Mouse (Mus musculus) embryonic stem cell, embryonic (primary cell): ENCODE results near the gene Grm1.

Source experiments
- CTCF ChIA-PET, 4 experiments: fragments of 300-600 bp in 2 of 4; fragments of 350-600 bp in 2 of 4; sonication (Branson Sonifier 250); formaldehyde crosslinking; loops; one replicate each; lab custom pipeline; 2022; ENCODE audit warnings: inconsistent platforms in 2 of 4; lab: Charles Lee
- POLR2A ChIA-PET, 4 experiments: fragments of 300-600 bp in 2 of 4; fragments of 350-600 bp in 2 of 4; sonication (Branson Sonifier 250); formaldehyde crosslinking; loops; one replicate each; lab custom pipeline; 2022; ENCODE audit warnings: antibody characterized with exemption in 4 of 4, inconsistent platforms in 1 of 4; lab: Charles Lee

Gene Grm1

DNA sequence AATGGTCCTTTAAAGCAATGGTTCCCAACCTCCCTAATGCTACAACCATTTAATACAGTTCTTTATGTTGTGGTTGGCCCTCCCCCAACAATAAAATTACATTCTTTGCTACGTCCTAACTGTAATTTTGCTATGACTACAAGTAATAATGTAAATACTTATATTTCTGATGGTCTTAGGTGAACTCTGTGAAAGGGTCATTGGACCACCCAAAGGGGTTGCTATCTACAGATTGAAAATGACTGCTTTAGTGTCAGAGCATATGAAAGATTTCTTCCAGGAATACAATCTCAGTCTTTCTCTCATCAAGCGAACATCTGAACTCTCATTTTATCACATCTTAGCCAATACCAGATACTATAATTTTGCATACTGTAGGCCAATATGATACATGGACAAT is 321.4 kb downstream of the Grm1 start:
- POLR2A ChIA-PET: no interaction called here
- CTCF ChIA-PET: interaction anchor here in 1 of 4 experiments (0.7 kb wide), 1 partner anchor 208 kb away, joined by 3 read pairs; no protein-coding TSS in a partner anchor

DNA sequence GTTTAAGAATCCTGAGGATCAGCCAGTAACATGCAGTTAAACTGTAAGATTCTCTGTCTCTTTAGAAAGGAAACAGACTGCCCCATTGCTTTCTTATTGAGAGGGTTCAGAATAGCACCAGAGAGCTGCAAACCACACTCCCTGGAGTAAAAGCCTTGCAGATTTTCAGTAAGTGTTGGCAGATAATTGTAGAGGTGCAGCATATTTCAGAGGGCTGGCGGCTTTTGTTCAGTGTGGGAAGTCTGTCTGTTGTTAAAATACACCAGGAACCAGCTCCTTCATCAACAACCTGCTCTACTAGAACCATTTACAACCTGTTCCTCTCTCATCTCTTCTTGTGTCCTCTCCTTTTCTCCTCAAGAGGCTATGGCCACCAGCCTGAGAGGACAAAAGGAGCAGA is 331.1 kb downstream of the Grm1 start:
- ChIA-PET CTCF (no interaction called here), POLR2A (no interaction called here)

DNA sequence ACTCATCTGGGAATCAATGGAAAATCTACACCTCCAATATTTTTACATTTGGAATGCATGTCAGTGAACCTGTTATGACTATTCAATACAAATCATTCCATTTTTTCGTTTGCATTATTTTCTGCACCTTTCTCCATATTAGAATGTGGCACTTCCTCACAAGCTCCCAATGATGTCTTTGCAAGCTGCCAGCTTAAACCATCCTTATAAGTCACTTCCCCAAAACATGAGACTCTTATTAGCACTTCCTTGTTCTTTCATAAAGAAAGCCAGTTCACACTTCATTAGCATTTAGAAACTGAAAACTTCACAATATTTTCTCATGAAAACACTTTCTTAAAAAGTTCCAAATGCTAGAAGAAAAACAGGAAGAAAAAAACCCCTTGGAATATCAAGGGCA is 338.1 kb downstream of the Grm1 start:
- ChIA-PET CTCF (no interaction called here), POLR2A (no interaction called here)

DNA sequence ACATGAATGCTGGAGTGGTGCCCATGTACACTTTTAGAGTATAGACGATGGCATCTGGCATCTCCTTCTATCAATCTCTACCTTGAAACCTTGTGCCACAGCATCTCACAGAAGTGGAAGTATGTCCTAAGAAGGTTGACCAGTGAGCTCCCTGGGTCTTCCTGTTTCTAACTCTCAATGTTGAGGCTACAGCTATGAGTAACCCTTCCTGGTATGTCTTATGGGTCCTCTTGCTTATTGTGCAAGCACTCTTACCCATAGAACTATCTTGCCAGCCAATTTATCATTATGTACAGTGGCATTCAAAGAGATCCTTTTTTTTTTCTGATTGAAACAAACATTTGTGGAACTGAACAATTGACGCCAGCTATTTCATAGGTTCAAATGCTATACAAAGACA is 340.0 kb downstream of the Grm1 start:
- ChIA-PET POLR2A (no interaction called here), CTCF (no interaction called here)

DNA sequence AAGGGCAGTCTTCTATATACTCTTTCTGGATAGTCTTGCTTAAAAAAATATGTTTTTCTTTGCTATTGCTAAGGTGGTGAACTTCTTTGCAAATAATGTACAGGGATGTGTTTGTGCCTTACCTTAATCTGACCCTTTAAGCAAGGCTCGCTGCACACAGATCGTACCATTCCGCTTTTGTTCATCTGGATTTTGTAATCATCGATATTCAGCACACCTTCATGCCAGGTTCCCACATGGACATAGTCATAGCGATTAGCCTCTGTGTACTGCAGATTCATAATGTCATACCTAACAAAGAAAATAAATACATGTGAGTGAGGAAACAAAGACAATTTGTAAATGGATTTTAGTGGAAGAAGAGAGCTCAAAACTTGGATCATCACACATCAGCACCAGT is 340.8 kb downstream of the Grm1 start:
- CTCF ChIA-PET: no interaction called here
- POLR2A ChIA-PET: no interaction called here

DNA sequence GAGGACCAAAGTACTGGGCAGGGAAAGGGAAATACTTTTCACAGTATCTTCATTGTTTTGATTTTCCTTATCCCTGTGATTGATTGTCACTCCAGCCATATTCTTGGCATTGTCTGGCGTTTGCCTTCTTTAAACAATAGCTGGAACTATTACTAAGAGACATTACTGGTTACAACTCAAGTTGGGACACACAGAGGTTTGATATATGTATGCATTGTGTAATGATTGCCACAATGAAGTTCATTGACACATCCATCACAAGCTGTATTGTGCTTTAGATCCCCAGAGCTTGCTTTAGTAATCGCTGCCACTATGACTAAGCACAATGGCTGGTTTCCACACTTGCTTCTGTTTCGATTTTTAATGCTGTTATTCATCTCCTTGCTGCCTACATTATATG is 341.4 kb downstream of the Grm1 start:
- POLR2A ChIA-PET: no interaction called here
- CTCF ChIA-PET: no interaction called here

DNA sequence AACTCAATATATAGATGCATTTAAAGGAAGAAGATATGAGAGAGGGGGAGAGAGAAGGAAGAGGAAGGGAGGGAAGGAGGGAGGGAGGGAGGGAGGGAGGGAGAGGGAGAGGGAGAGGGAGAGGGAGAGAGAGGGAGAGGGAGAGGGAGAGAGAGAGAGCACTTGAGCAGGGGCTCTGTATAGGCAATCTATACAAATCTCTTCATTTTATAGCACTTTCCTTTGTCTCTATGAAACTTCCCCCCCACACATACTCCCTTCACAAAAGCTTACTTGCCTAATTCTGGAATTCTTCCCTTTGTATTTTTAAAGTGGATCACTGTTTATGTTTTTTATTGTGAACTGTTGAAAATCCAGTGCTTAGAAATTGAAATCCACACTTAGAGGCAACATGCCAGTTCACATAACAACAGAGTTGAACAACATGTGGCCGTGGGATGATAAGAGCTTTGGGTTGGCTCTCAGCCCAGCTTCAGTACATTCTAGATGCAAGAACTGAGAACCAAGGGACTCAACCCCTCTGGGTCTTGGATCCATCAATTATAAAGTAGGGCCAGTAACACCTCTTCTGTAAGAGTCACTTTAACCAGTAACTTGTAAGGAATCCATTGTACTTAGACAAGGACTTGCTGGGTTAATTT is 345.0 kb downstream of the Grm1 start:
- CTCF ChIA-PET: no interaction called here
- POLR2A ChIA-PET: no interaction called here

DNA sequence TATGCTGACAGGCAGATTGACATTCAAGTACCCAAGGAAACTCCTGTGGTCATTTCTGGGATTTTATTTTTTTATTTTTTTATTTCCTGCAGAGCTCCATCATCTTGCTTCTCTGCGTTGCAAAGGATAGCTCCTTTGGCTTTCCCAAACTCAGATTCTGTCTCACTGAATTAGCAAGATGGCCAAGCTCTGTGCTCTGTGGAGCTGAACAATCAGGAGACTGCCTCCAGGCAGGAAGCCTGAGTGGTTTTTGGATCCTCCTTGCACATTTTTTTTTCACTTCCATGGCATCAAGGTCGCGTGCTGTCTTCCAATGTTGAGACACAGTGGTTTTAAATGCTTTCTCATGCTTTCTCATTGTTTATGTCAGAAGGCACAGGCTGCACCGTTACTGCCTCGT is 347.6 kb downstream of the Grm1 start:
- CTCF ChIA-PET: no interaction called here
- POLR2A ChIA-PET: no interaction called here

DNA sequence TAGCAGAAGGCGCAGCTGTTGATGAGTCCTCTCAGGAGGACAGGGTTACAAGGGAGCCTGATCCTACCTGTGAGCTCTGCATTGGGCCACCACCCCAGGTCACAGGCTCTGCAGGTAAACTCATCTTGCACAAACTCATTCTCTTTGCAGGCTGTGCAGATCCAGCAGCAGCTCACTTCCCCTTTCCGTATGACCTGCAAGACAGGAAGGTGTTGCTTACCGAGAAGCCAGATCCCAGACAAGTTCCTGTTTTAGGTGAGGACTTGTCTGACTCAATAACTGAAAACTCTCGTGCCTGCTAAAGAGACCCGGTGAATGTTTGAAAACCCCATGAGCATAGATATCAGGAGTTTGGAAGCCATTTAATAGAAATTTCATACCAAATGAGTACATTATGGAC is 349.1 kb downstream of the Grm1 start:
- POLR2A ChIA-PET: no interaction called here
- CTCF ChIA-PET: no interaction called here

DNA sequence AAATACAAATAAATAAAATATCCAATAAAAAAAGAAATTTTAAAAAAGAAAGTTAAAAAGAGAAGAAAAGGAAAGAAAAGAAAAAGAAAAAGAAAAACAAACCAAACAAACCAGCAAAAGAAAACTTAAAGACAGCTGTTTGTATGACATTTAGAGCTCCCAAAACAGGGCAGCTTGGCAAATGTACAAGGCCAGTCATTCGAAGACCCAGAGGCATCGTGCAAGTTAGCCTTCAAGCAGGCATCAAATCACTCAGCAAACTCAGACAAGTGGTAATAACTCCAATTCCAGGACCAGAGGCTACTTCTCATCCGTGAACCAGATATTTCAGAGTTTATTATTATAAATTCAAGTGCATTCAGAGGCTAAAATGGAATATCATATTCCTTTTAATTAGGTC is 355.7 kb downstream of the Grm1 start:
- CTCF ChIA-PET: no interaction called here

DNA sequence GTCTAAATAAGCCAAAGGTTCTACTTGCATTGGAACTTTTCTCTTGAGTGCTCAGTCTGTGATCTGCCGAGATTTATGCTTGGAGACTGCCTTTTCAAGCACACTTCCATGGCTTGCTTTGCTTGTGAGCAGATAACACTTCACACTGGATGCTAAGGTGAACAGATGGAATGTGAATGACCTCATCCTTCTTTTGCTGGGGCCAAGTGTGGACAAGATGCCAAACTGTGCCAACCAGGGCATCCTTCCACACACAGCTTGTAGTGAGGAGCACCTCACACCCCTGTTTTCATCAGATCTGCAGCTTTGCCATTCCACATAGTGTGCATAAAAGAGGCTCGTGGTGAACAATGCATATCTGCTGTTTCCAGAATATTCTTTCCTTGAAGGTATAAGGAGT is 371.3 kb downstream of the Grm1 start:
- POLR2A ChIA-PET: no interaction called here

More for the DNA sequence above, 355.7 kb downstream of the Grm1 start:
- POLR2A ChIA-PET: no interaction called here

DNA sequence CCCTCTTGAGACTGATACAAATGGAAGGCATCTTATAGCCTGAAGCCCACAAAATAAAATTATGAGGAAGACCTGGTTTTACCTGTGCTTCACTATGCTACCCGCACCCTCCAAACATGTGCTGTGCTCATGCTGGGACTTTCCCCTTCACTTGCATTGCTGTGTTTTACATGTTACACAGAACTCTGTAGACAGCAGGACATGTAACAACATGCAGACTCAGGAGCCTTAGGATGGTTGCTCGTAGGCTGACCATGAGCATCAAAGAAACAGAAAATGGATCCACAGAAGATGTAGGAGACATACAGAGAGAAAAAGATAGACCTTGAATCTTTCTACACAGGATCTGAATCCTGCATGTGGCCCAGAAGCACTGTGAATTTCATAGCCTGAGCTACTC is 371.8 kb downstream of the Grm1 start:
- CTCF ChIA-PET: no interaction called here
- POLR2A ChIA-PET: no interaction called here

More for the DNA sequence above, 371.3 kb downstream of the Grm1 start:
- CTCF ChIA-PET: no interaction called here

DNA sequence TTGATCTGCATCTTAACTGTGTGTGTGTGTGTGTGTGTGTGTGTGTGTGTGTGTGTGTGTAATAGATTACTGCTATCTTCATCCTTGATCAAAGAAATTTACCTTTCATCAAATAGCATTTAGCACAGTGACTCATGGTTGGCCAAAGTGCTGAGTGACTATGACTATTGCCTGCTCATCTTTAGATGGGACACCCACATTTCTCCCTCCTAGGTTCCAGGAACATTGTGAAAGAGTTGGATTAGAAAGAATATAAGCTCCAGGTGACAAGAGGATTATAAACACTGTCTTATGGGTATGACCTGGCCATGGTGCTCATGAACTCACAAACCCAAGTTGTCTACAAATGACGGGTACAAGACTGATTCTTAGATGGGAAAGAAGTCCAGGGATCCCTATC is 374.1 kb downstream of the Grm1 start:
- ChIA-PET CTCF (no interaction called here), POLR2A (no interaction called here)

DNA sequence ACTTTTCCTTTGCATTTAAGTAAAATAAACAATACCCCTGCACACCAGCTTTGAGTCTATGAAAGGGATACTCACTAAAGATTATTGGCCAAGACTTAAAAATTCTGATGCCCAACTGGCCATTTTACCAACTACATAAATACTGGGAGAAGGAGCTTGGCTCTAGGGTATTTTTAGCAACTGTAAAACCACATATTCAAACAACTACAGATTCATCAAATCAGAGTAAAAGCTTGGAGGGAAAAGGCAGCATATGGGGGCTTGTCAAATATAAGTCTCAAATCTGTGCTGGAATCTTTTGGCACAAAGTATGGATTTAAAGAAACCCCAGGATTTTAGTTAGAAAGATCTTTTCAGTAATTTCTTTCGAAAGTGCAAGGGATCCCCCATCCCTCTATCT is 380.8 kb downstream of the Grm1 start:
- ChIA-PET POLR2A (no interaction called here), CTCF (interaction anchor here in 1 of 4 experiments (0.6 kb wide), 1 partner anchor 288 kb away, joined by 4 read pairs; no protein-coding TSS in a partner anchor)

DNA sequence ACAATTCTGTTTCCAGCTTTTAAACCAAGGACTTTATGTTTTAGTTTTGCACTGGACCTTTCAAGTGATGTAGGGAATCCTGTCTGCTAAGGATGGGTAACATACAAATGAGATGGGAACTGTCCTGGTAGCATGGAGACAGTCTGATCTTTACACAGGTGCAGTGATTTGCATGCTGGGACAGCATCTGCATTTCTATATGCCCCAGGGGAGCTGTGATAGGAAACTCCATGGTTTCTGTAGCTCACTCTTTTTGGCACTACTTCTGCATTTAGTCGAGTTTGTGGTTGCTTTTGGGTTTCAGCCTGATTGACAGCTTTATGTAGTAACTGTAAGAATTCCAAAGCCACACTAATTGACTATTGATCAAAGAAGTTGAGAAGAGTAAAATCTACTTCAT is 381.3 kb downstream of the Grm1 start:
- CTCF ChIA-PET: interaction anchor here in 1 of 4 experiments (0.6 kb wide), 1 partner anchor 288 kb away, joined by 4 read pairs; no protein-coding TSS in a partner anchor
- POLR2A ChIA-PET: no interaction called here

DNA sequence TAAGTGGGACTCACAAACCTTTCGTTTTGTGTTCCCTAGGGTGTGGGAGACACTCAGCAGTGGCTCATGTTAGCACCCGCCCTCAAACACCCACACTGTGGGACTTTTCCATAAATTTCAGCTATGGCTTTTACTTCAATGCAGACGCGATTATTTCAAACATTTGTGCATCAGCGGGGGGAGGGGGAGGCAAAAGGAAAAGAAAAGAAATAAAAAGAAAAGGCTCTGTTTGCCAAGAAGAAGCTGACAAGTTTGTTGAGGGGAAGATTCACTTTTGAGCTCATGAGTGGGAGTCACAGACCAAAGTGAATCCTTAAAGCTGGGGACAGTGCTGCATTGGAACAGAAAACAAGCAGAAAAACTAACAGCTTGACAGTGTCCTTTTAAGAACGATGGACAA is 384.7 kb downstream of the Grm1 start:
- ChIA-PET POLR2A (interaction anchor here in 1 of 4 experiments (0.6 kb wide), 1 partner anchor 15 kb away, joined by 4 read pairs; no protein-coding TSS in a partner anchor), CTCF (no interaction called here)

DNA sequence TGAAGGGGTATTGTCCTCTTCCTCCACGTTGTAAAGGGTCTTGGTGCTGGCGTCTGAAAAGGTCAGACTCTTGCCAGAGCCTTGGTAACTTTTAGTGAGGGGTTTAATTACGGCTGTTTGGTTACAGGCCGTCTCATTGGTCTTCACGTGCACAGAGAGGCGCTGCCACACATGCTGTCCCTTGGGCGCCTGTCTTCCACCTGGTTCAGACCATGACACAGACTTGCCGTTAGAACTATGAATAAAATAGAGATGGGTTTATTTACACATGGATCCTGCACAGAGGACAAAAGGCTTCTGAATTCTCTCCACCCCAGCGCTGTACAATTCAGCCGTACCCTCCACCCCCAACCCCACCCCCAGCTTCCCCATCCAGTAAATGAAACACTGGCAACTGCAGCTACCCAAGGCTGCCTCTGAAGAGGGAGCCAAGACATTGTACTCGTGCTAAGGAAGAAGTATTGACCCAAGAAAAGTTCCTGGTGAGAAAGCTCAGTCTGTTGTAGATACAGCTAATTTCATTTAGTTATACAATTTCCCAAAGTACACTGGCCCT is 392.4 kb downstream of the Grm1 start:
- ChIA-PET CTCF (no interaction called here), POLR2A (no interaction called here)

DNA sequence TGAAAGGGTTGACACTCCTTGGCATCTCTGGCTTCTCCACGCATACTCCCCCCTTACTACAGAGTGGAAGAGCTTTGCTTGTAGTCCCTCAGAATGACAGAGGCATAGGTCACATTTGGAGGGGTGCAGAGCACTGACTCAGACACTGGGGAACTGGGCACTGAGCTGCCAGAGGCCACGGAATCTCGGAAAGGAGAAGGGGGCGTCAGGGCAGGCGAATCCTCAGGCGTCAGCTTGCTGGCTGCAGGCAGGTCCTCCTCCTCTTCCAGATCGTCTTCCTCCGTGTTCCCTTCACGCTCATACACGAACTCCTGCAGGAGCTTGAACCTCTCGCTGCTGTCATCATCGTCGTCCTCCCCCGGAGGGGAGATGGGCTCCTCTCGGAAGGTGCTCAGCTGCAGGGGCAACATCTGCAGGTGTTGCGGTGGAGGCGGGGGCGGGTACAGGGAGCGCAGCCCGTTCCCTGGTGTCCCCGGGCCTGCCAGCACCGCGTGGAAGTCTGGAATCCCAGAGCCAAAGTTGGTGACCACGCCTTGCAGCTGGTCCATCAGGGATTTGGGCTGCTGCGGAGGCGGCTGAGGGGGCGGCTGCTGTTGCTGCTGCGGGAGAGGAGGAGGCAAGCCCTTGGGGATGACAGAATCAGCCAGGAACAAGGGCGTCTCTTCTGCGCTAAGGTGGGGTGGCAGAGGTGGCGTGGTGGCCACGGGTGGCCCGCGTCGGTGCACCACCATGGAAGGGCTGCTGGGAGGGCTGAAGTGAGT is 393.1 kb downstream of the Grm1 start:
- ChIA-PET CTCF (no interaction called here), POLR2A (interaction anchor here in 1 of 4 experiments (0.7 kb wide), 1 partner anchor 46 kb away, joined by 3 read pairs; no protein-coding TSS in a partner anchor)

DNA sequence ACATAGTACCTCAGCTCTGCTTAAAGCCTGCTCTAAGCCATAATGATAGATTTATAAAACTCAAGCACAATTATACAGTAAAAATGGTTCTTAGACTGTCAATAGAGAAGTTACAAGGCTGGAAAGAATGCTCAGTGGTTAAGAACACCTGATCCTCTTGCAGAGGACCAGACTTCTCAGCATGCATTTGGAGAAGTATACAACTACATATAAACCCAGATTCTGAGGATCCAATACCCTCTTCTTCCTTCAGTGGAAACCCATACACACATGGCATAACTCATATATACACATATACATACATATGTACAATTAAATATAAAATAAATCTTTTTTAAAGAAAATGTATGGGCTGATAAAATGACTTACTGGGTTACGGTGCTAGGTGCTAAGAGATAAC is 401.1 kb downstream of the Grm1 start, which contains the start of gene Gm10944:
Gene Gm10944 (plus strand): TSS at position 301 of the 400 bp plus-strand sequence.
- CTCF ChIA-PET: no interaction called here
- POLR2A ChIA-PET: no interaction called here

DNA sequence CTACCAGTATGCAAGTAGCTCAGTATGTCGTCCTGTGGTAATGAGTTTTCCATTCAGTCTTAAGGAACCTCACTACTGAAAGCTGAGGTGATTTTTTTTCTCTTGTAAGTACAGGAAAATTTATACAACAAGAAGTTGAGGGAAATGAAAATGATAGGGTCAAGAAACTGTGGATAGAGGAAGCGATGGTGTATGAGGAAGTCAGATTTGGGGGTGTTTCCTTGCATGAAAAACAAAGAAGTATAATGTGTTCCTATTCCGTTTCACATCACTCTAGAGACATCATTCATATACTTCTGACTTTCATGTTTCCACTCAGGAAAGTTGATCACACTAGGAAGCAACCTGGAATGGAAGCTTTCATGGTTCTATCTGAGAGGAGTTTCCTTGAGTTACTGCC is 422.2 kb downstream of the Grm1 start:
- ChIA-PET CTCF (no interaction called here), POLR2A (no interaction called here)

DNA sequence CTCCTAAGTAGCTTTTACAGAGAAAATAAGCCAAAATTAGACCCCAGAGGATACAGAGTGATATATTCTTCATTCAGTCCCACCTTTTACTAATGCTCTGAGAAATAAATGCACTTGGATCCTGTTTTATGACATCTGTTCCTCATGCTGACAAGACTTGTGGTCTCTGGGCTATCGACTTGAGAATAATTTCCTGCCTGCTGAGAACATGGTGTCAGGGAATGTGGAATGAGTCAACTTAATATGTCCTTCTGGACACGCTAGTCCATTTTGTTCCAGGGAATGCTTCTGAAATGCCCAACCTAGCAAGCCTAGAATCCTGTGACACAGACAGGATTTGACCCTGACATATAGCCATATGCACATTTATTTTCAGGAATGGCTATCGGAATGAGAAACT is 423.0 kb downstream of the Grm1 start:
- POLR2A ChIA-PET: no interaction called here
- CTCF ChIA-PET: no interaction called here
